Mouse (Mus musculus) embryo, embryonic 9.5 days (tissue): ENCODE data around the gene Klhl41.
A peak's percentile ranks its signal among the peaks of the same experiment; 100 is the strongest.

Experiments used
- DNase-seq: peaks from one replicate; pipeline ENCODE4 v3.0.0-alpha.2; 2017; ENCODE audit errors: extremely low spot score

Gene Klhl41

DNA sequence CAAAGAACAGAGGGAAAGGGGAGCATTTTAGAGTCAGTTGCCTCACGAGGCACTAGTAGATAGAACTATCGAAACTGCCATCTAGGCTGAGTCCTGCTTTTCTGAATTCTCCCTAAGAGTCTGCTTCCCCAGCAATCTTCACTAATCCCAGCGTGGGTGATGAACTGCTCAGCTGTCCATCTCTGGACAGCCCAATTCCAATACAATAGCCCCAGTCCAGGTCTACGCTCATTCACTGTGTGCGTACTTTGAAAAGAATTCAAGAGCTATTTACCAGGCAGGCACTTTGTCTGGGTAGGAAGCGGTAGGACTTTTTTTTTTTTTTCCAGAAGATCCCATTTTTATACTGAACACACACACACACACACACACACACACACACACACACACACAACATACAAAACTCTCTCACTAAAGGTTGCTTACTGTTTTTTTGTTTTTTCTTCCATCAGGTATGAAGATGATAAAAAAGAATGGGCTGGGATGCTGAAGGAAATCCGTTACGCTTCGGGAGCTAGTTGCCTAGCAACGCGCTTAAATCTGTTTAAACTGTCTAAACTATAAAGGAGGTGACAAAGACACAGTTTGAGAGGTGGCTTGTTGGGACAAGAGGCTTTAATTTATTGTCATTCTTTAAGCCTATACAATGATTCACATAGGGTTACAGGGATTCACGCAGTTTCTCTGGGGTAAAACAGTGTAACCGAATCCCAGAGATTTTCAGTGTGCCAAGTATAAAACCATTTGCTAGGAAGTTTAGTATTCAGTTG lies 13.3 kb downstream of the Klhl41 start:
- peak; percentile 34 for DNase-seq

DNA sequence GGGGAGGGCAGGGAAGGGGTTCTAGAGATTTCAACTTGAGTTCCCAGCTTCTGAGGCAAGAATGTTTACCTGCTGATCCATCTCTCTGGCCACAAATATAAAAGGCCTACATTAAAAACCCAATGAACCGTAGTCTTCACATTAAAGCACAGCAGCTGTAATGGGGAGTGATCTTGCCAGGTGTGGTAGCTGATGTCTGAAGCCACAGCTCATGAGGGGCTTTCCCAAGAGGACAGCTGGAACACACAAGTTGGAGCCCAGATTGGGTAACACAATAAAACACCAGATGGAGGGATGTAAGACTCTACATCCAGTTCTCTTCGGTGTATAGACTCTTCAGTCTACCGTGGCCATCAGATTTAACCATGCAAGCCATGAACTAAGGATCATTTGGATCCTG lies 14.6 kb downstream of the Klhl41 start:
- DNase-seq = no peak

DNA sequence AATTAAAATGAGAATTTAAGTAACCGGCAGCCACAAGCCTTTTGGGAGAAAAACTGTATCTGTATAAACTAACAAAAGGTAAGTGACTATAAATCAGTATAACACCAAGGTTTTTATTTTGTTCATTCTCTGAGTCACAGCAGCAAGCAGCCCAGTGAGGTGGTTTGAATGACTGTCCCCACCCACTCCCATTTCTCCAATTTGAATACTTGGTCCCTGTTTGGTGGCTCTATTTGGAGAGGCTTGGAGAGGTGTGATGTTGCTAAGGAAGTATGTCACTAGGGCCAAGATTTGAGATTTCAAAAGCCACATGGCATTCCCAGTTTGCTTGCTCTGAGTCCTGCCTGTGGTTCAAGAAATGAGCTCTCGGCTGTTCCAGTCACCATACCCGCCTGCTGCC lies 20.3 kb downstream of the Klhl41 start:
- DNase-seq = no peak

DNA sequence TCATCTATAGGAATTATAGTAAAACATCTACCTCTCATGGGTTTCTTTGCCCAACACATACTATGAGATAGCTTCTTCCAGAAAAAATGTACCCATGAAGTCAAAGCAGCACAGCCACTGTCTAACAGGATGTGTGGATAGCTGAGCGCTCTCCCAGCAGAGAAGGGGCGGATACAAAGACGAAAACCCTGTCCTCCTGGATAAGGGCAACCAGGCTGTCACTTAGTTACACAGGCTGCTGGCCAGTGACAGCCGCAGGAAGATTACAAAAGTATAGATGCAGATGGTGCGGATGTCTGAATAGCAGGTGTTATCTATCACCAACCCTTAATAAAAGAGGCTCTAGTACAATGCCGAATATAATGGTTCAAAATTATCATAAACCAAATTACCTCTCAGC lies 20.9 kb downstream of the Klhl41 start:
- no peak for DNase-seq

DNA sequence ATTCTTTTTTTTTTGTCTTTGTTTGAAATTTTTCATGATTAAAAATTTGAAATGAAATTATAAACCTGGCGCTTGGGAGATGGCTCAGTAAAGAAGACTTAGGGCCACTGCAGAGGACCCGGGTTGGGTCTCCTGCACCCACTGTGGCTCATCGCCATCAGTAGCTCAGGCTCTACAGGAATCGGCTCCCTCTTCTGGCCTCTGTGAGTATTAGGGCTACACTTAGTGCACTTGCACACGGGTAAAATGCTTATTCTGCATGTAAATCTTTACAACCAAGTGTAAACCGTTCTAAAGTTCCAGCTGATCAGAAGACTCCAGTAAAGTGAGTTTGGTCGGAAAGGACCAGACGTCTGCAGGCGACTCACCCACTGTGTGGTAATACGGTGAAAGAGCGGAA lies 23.6 kb downstream of the Klhl41 start:
- no peak for DNase-seq

DNA sequence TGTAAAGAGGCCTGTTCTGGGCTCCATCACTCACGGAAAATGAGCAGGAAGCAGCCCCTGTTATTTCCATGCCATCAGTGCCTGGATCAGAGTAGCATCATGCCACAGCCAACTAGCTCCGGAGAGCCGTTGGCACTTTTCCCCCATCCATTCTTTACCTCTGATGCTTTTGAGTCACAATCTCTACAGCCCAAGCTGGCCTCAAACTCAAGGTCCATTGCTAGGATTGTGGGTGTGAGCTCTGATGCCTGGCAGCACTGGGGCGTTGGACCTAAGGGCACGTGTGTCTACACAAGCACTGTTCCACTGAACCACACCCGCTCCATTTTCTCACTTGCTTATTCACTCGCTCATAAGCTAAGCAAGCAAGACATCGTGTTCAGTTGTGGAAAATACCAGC lies 30.5 kb downstream of the Klhl41 start:
- no peak for DNase-seq

DNA sequence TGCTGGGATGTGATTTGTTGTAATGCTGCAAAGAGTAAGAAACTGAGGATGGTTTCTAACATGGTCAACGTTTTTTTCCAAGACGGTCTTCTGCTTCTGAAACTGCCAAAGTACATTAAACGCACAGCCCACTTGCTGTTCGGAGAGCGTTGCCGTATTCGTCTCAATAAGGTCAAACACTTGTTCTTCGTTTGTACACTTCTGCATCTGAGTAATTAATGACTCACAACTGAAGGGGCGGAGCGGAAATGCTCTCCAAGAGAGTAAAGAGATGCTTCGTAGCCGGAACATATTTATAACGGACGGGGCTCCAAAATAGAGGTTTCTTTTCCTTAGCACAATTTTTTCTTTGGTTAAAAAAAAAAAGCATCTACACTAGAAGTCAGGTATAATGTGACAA lies 42.3 kb downstream of the Klhl41 start:
- DNase-seq = no peak

DNA sequence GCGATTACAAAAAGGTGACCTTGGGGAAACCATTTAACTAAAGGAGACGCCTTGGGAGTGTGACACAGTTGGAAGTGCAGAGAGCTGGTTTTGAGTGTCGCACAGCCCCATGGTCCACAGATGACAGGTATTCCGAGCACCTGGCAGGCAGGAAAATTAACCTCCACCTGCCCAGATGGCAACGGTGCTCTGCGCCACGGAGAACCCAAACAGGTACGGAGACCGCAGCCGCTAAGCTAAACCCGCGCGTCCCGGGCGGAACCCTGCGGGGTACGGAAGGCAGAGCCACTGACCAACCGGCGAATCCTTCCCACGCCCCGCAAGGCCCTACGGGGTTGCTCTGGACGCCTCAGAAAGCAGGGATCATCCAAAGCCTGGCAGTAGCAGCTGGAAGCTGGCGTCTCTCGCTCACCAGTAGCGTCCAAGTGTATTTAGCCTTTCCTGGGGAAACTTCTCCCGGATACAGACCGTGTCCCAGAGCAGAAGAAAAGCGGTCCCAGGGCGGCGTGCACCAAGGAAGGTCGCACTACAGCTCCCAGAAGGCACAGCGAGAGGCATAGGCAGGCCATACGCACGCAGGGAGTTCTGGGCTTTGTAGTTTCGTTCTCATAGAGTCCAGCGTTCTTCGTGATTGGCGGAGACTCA lies 43.2 kb downstream of the Klhl41 start, which contains the start of gene Fastkd1:
Fastkd1 (minus strand) TSS at position 536 of the 645 bp plus-strand sequence.
- peak; percentile 85 for DNase-seq

DNA sequence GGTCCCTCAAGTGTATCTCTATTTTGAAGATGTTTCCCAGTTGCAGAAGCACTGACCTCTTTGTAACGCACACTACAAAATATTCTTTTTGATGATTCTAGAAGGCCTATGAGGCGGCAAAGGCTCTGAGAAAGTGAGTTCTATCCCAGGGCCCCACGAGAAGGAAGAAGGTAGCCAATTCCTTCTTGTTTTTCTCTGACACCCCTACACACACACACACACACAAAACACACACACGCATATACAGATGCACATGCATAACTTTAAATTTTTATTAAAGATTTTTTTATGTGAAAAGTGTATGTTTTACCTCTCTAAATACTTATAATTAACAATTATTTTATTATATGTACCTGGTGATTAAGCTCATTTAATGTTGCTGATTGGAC lies 43.7 kb downstream of the Klhl41 start:
- no peak for DNase-seq

DNA sequence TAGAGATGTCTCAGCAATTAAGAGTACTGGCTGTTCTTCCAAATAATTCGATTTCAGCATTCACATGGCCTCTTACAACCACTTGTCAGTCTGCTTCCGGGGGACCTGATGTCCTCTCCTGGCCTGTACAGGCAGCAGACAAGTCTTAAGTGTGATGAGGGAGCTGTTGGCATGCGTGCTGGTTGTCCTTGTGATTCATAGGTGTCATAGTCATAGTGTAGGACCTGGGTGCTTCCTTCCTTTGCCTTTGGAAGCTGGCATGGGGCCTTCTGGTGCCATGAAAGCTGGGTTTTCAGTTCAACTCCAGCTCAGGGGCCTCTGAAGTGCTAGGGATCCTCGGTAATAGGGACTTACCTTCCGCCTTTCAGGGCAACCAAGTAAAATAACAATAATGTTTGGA lies 44.2 kb downstream of the Klhl41 start:
- DNase-seq = no peak

DNA sequence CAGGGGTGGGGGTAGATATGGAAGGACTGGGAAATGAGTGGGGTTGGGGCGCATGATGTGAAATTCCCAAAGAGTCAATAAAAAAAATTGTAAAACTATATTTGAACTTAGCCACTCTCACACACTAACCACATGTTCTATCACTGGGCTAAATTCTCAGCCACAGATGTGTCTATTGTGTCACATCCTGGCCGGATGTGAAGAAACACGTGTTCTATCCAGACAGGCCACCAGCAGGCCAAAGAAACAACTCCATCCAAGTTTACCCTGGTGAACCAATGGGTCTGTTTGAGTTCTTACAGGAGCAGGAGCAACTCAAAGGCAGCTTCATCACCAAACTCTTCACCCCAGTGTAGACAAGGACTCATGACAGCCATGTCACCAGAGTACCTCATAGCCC lies 46.6 kb downstream of the Klhl41 start:
- DNase-seq = no peak

DNA sequence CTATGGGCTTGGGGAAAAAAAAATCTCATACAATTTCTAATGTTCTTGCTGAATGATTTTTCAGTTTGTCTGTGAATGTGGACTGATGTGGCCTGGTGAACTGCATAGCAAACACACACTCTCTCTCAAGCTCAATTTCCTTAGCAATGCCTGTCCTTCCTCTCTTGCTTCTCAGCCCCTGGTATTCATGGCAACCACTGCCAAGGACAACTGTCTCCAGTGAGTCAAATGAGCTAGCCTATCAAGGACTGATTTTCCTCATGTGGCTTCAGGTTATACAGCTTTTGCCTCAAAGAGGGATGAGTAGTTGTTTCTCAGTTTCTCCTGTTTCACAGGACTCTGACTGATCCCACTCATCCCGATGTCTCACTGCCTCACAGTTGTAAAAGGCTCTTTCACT lies 49.2 kb downstream of the Klhl41 start:
- no peak for DNase-seq

DNA sequence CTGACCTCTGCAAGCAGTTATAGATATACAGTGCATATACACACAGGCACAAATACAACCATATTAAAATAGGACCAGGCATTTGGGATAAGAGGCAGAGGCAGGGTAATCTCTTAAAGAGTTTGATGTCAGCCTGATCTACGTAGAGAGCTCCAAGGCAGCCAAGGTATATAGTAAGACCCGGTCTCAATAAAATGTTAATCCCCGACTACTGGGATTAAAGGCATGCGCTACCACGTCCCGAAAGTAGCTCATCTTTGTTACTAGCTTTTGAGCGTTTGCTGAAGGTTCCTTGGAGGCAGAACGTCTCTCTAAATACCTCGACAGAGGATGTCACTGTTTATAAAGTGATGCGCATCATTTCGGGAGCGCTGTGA lies 52.3 kb downstream of the Klhl41 start, which contains the start of gene Ppig:
Ppig (plus strand) TSS at position 273 of the 377 bp plus-strand sequence.
- no peak for DNase-seq

DNA sequence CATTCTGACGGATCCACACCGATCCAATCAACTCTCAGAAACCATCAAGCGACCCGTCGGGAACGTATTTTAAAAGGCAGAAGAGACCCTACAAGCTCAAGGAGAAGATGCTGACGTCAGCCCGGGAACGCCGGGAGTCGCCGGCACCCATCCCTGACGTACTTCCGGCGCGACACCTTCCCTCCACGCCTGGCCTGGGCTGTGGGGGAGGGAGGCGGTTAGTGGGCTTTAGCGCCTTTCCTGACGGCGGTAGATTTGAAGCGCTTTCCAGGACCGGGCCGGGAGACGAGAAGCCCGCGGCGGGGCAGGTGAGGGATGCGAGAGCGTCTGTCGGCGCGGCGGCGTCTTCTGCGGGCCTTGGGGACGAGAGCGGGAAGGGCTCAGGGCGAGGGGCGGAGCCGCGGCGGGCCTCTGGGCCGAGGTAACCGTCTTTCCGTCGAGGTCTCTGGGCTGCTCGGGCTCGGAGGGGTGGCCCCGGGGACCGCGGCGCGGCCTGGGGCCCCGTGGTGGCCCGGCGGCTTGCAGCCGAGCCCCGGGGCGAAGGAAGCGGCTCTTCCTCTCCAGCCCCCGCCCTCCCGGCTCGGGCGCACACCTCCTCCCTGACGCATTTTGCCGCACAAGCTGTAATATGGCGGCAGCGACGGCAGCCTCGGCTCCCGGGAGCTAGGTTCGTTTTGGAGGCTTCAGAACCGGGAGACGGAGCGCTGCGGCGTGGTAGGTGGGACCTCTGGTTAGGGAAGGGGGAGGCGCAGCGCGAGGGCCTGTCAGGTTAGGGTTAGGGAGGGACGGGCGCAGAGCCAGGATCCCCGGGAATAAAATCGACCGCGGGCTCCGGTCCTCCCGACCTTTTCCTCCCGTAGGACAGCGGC lies 53.0 kb downstream of the Klhl41 start:
- DNase-seq = peak; percentile 97

DNA sequence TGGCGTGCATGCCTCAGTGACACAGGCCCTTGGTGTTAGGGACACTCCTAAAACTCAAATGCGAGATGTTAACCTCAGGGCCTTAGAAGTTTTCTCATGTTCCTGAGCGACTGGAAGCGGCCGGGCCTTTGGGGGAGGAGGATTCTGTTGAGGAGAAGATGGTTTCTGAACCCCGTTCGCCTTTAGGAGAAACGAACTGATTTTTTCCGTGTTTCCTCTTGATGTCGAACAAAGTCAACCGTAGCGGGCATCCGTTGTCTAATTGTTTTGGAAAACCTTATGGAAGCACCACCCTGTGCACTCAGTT lies 53.6 kb downstream of the Klhl41 start:
- DNase-seq = no peak
